Mouse (Mus musculus) midbrain, embryonic 10.5 days (tissue): ENCODE data around the gene Smim27. TPM values are rescaled to one million over a fixed set of nuclear protein-coding genes. Genes with fewer than 3 reads are reported as not detected.
"Not testable (repeated sequence)": the region's sequence is repeated elsewhere in the genome, so short reads cannot be mapped to it uniquely, and the experiment has no call there.

Experiments
- DNase-seq: peaks from one replicate; pipeline ENCODE4 v3.0.0-alpha.2; 2017; ENCODE audit warnings: low spot score
- H3K27ac ChIP-seq: fragments of 300-500 bp; sonication (generic); replicated peaks from 2 replicates; pipeline ENCODE4 v1.5.1; 2016; ENCODE audit warnings: mild to moderate bottlenecking
- H3K27me3 ChIP-seq: fragments of 300-500 bp; sonication (generic); 2 replicates; pipeline ENCODE4 v1.6.1; 2016; ENCODE audit warnings: low read depth, mild to moderate bottlenecking; ENCODE audit not compliant: poor library complexity, severe bottlenecking
- H3K36me3 ChIP-seq: fragments of 300-500 bp; sonication (generic); 2 replicates; pipeline ENCODE4 v1.6.1; 2016; ENCODE audit warnings: mild to moderate bottlenecking, moderate library complexity
- H3K4me1 ChIP-seq: fragments of 300-500 bp; sonication (generic); 2 replicates; pipeline ENCODE4 v1.6.1; 2016
- H3K4me3 ChIP-seq: fragments of 300-500 bp; sonication (generic); 2 replicates; pipeline ENCODE4 v1.5.1; 2016; ENCODE audit warnings: mild to moderate bottlenecking, moderate library complexity
- H3K9me3 ChIP-seq: fragments of 300-500 bp; sonication (generic); replicated peaks from 2 replicates; pipeline ENCODE4 v1.6.1; 2016; ENCODE audit warnings: mild to moderate bottlenecking
- WGBS: fragments of 180-500 bp; shearing (Covaris S2); methylation state at CpG from one replicate; pipeline ENCODE4 v1.1.7; 2016; 5-methylcytosine and 5-hydroxymethylcytosine counted together
- polyA plus RNA-seq: library from polyadenylated mRNA; unstranded; fragments of >200 nt; fragmentation: Nextera tagmentation; extraction: Ambion mirVana; gene quantifications from 2 replicates; pipeline ENCODE4 v1.2.1, GENCODE M21; 2016

Gene Smim27
- polyA plus RNA-seq, 1 experiment from 2014 or later: 28.6 TPM

DNA sequence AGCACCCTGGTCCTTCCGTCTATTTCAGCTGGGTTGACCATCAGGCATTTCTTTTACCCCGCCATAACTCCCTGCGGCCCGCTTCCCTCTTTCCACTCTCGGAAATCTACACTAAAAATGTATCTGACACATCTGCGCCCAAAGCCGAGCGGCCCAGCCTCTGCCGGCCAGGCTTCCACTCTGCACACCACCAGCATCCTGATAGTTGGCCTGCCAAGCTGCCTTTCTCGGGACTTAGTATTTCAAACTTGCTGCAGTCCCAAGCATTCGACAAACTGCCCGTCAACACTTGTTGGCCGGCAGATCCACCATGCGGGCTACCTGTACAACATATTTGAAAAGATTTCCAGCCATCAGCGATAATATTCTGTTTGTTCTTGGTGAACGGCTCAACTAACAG lies 544 bp upstream of the Smim27 start:
- H3K4me3 ChIP-seq: peak overlapping the region; percentile 87
- H3K4me1 ChIP-seq: peaks cover 30% of the 10 kb centered on the region
- WGBS: 0% methylated on average over 16 of the region's 16 CpGs

GRCm38 (mm10) chr4:40278880-40279275 lies 9.5 kb downstream of the Smim27 start:
- H3K36me3 ChIP-seq: peaks cover 23% of the 10 kb centered on the region
- 1% methylated on average over 21 of the region's 21 CpGs for WGBS

More for the DNA sequence above, 544 bp upstream of the Smim27 start:
- H3K36me3 ChIP-seq: peaks cover 54% of the 10 kb centered on the region
- peak overlapping the region; percentile 95 for H3K27ac ChIP-seq
- no peaks in the 10 kb centered on the region for H3K9me3 ChIP-seq
- DNase-seq: no peak
- no peaks in the 10 kb centered on the region for H3K27me3 ChIP-seq

GRCm38 (mm10) chr4:40279276-40279900 lies 10.0 kb downstream of the Smim27 start, which contains the start of gene Ndufb6:
Ndufb6 (minus strand) TSS chr4:40279421.
- Histone ChIP-seq H3K9me3 (no peaks in the 10 kb centered on the region), H3K4me1 (peaks cover 17% of the 10 kb centered on the region), H3K4me3 (peak within 1 kb of the TSS; percentile 89), H3K27ac (peak within 1 kb of the TSS; percentile 86), H3K27me3 (no peaks in the 10 kb centered on the region), H3K36me3 (peaks cover 20% of the 10 kb centered on the region)
- DNase-seq: peak; percentile 97
- WGBS: under 1% methylated on average over 36 of the region's 36 CpGs

More at GRCm38 (mm10) chr4:40278880-40279275, 9.5 kb downstream of the Smim27 start:
- Histone ChIP-seq H3K4me1 (peaks cover 17% of the 10 kb centered on the region), H3K9me3 (no peaks in the 10 kb centered on the region), H3K4me3 (peak overlapping the region; percentile 89), H3K27me3 (no peaks in the 10 kb centered on the region), H3K27ac (peak overlapping the region; percentile 86)
- no peak for DNase-seq

GRCm38 (mm10) chr4:40285582-40285981 lies 16.2 kb downstream of the Smim27 start:
- WGBS: 22% methylated on average over 4 of the region's 4 CpGs
- Histone ChIP-seq H3K36me3 (no peaks in the 10 kb centered on the region), H3K4me1 (no peaks in the 10 kb centered on the region), H3K4me3 (no peak overlapping the region), H3K9me3 (peaks cover 3% of the 10 kb centered on the region; the same call in 1 of the 2 replicates), H3K27ac (no peak overlapping the region), H3K27me3 (no peaks in the 10 kb centered on the region)
- DNase-seq: peak; percentile 34

GRCm38 (mm10) chr4:40287415-40287814 lies 18.0 kb downstream of the Smim27 start:
- Histone ChIP-seq H3K4me3 (no peak overlapping the region), H3K9me3 (peaks cover 11% of the 10 kb centered on the region; the same call in 1 of the 2 replicates), H3K27ac (no peak overlapping the region), H3K4me1 (no peaks in the 10 kb centered on the region), H3K27me3 (no peaks in the 10 kb centered on the region), H3K36me3 (no peaks in the 10 kb centered on the region)
- DNase-seq: no peak
- 83% methylated on average over 6 of the region's 6 CpGs for WGBS

- no peaks in the 10 kb centered on the region for H3K27me3 ChIP-seq
- WGBS: 88% methylated on average over 2 of the region's 2 CpGs
- no peaks in the 10 kb centered on the region for H3K36me3 ChIP-seq
- H3K4me1 ChIP-seq: no peaks in the 10 kb centered on the region
- H3K9me3 ChIP-seq: peaks cover 12% of the 10 kb centered on the region; the same call in 1 of the 2 replicates
- no peak overlapping the region for H3K4me3 ChIP-seq
- H3K27ac ChIP-seq: no peak overlapping the region
- DNase-seq: no peak
Measured at GRCm38 (mm10) chr4:40289046-40289445, 19.7 kb downstream of the Smim27 start.

GRCm38 (mm10) chr4:40291511-40291910 lies 22.1 kb downstream of the Smim27 start:
- H3K27ac ChIP-seq, H3K4me1 ChIP-seq, H3K36me3 ChIP-seq, H3K27me3 ChIP-seq, H3K4me3 ChIP-seq, DNase-seq: not testable (repeated sequence)
- 94% methylated on average over 11 of the region's 11 CpGs for WGBS
- peaks cover 20% of the 10 kb centered on the region; the same call in 1 of the 2 replicates for H3K9me3 ChIP-seq

DNA sequence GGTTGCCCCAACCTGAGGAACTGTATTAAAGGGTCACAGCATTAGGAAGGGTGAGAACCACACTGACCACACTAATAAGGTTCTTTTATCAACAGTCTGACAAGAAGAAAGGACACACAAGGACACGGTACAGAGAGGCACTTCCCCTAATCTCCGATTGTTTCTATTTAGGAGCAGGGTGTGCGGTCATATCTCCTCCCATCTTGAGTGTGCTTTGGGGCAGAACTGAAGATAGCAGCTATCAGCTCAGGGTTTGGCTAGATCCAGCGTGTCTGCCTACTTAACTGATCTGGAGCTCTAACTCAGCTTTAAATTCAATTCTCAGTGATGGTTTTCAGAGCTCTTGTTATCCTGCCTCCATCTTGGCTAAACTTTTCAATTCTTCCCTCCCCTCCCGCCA lies 29.8 kb downstream of the Smim27 start:
- H3K4me1 ChIP-seq: no peaks in the 10 kb centered on the region
- WGBS: 82% methylated on average over 5 of the region's 5 CpGs
- H3K36me3 ChIP-seq: no peaks in the 10 kb centered on the region
- H3K9me3 ChIP-seq: peaks cover 7% of the 10 kb centered on the region; the same call in 1 of the 2 replicates
- no peak overlapping the region for H3K27ac ChIP-seq
- H3K4me3 ChIP-seq: no peak overlapping the region
- no peak for DNase-seq
- H3K27me3 ChIP-seq: 0 out of 2 replicates have a peak, but pooled peaks cover 5% of the 10 kb centered on the region

GRCm38 (mm10) chr4:40301076-40301789 lies 31.9 kb downstream of the Smim27 start:
- no peak overlapping the region for H3K4me3 ChIP-seq

DNA sequence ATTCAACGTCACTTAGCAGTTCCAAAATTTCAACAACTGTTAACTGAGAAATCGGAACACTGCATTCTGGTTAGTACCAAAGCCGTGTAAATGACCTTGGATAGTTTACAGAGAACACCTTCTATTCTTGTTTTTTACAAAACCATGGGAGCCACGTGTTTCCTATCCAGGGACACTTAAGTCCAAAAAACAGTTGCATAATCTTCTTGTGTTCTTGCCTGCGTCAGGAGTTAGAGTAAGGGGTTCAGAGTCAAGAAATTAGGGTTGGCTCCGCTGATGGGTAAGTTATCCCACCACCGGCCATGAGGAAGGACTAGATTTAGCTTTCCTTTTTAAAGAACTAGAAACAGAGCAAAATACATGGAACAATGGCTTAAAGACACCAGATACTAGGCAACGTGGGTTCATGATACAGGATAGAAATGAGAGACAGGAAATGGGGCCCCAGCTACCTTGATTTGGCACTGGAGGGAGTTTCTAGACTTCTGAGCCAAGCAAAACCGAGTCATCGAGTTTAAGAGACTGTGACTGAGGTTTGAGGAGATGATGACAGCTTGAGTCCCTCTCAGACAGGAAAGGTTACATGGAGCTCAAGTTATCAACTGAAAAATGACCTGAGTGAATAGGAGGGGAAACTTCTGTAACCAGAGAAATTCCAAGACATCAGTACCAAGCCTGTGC lies 33.2 kb downstream of the Smim27 start:
- Histone ChIP-seq H3K27me3 (0 out of 2 replicates have a peak, but pooled peaks cover 5% of the 10 kb centered on the region), H3K4me1 (no peaks in the 10 kb centered on the region), H3K4me3 (no peak overlapping the region), H3K9me3 (no peaks in the 10 kb centered on the region), H3K27ac (no peak overlapping the region), H3K36me3 (no peaks in the 10 kb centered on the region)
- WGBS: 86% methylated on average over 10 of the region's 10 CpGs
- no peak for DNase-seq

More at GRCm38 (mm10) chr4:40301076-40301789, 31.9 kb downstream of the Smim27 start:
- Histone ChIP-seq H3K27me3 (0 out of 2 replicates have a peak, but pooled peaks cover 5% of the 10 kb centered on the region), H3K4me1 (no peaks in the 10 kb centered on the region), H3K27ac (no peak overlapping the region), H3K36me3 (no peaks in the 10 kb centered on the region), H3K9me3 (no peaks in the 10 kb centered on the region)
- peak; percentile 79 for DNase-seq
- WGBS: 18% methylated on average over 16 of the region's 16 CpGs

DNA sequence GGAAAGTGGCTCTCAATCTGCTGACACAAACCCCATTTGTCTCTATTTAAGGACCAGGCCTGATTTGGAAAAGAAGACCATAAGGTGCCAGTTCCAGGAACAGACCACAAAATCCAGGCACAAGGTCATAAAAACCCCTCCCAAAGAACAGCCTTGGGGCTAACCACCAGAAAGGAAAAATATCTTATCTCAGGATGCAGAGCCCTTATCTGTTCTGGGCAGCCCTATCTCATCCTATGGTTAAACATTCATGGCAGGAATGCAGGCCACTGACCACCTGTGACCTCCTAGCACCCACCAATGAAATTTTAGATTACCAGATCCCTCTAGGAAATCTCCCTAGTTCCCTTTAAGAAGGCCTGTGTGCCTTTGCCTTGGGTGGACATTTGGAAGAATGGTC lies 40.3 kb downstream of the Smim27 start:
- Histone ChIP-seq H3K36me3 (no peaks in the 10 kb centered on the region), H3K9me3 (no peaks in the 10 kb centered on the region), H3K27me3 (no peaks in the 10 kb centered on the region), H3K4me1 (no peaks in the 10 kb centered on the region), H3K27ac (no peak overlapping the region), H3K4me3 (no peak overlapping the region)
- DNase-seq: no peak

- H3K36me3 ChIP-seq: no peaks in the 10 kb centered on the region
Measured at GRCm38 (mm10) chr4:40310796-40311383, 41.5 kb downstream of the Smim27 start.

More at GRCm38 (mm10) chr4:40310796-40311383, 41.5 kb downstream of the Smim27 start:
- no peak overlapping the region for H3K27ac ChIP-seq
- H3K27me3 ChIP-seq: no peaks in the 10 kb centered on the region
- 83% methylated on average over 11 of the region's 11 CpGs for WGBS
- DNase-seq: no peak
- H3K9me3 ChIP-seq: no peaks in the 10 kb centered on the region
- H3K4me1 ChIP-seq: no peaks in the 10 kb centered on the region
- no peak overlapping the region for H3K4me3 ChIP-seq
